Comparison of ENCODE assay signal across 8 mouse cellular contexts in genomic region chr15:4056627-4057026, GRCm38 (mm10). TPM values are rescaled to one million over a fixed set of nuclear protein-coding genes. Genes with fewer than 3 reads are reported as not detected.
DNase-seq lines count a peak whose midpoint lies in the region; ATAC-seq and TF ChIP-seq lines count a peak whose summit lies in the region.

No protein-coding gene starts in this region.

- no peak overlapping the region for H3K27ac ChIP-seq in forebrain, embryonic 11.5 days (ENCODE audit: low read depth, low read length)
- H3K27ac ChIP-seq in forebrain, embryonic 10.5 days: no peak overlapping the region
- no peak overlapping the region for H3K27ac ChIP-seq in midbrain, embryonic 11.5 days (ENCODE audit: low read depth, low read length)
- H3K27ac ChIP-seq in midbrain, embryonic 10.5 days (replicated peaks): no peak overlapping the region
- H3K27ac ChIP-seq in left cerebral cortex, adult 2 months: no peak overlapping the region

- intact Hi-C loops in left cerebral cortex, adult 2 months (cut with DNase I): loop anchor here (2.0 to 5.0 kb wide), 3 partner anchors 321 to 1051 kb away; partner anchors contain the start of genes Card6 and Plcxd3

- no peaks in the 10 kb centered on the region for H3K36me3 ChIP-seq in forebrain, embryonic 11.5 days (ENCODE audit: control insufficient read depth, insufficient read depth, low read length)
- peaks cover 69% of the 10 kb centered on the region for H3K36me3 ChIP-seq in forebrain, embryonic 10.5 days (replicated peaks)
- H3K36me3 ChIP-seq in midbrain, embryonic 11.5 days (ENCODE audit: control insufficient read depth, insufficient read depth, low read length): peaks cover 4% of the 10 kb centered on the region; the same call in 1 of the 2 replicates
- H3K36me3 ChIP-seq in midbrain, embryonic 10.5 days: peaks cover 42% of the 10 kb centered on the region

- H3K9ac ChIP-seq in forebrain, embryonic 11.5 days (ENCODE audit: low read length): no peak overlapping the region
- H3K9ac ChIP-seq in midbrain, embryonic 11.5 days (ENCODE audit: low read length): no peak overlapping the region

- no peaks in the 10 kb centered on the region for H3K27me3 ChIP-seq in forebrain, embryonic 11.5 days (ENCODE audit: control insufficient read depth, insufficient read depth, low read length)
- no peaks in the 10 kb centered on the region for H3K27me3 ChIP-seq in forebrain, embryonic 10.5 days (ENCODE audit: poor library complexity, severe bottlenecking)
- no peaks in the 10 kb centered on the region for H3K27me3 ChIP-seq in midbrain, embryonic 11.5 days (ENCODE audit: control insufficient read depth, insufficient read depth, low read length)
- H3K27me3 ChIP-seq in midbrain, embryonic 10.5 days (ENCODE audit: low read depth, poor library complexity, severe bottlenecking): no peaks in the 10 kb centered on the region

- H3K4me3 ChIP-seq in forebrain, embryonic 11.5 days (ENCODE audit: low read depth, low read length): no peak overlapping the region
- H3K4me3 ChIP-seq in forebrain, embryonic 10.5 days: no peak overlapping the region
- H3K4me3 ChIP-seq in midbrain, embryonic 11.5 days (ENCODE audit: low read depth, low read length): no peak overlapping the region
- no peak overlapping the region for H3K4me3 ChIP-seq in midbrain, embryonic 10.5 days
- no peak overlapping the region for H3K4me3 ChIP-seq in left cerebral cortex, adult 2 months

- no peaks in the 10 kb centered on the region for H3K4me1 ChIP-seq in forebrain, embryonic 11.5 days (replicated peaks; ENCODE audit: control insufficient read depth, insufficient read depth, low read length)
- no peaks in the 10 kb centered on the region for H3K4me1 ChIP-seq in forebrain, embryonic 10.5 days
- no peaks in the 10 kb centered on the region for H3K4me1 ChIP-seq in midbrain, embryonic 11.5 days (ENCODE audit: control insufficient read depth, insufficient read depth, low read length)
- no peaks in the 10 kb centered on the region for H3K4me1 ChIP-seq in midbrain, embryonic 10.5 days

- no peaks in the 10 kb centered on the region for H3K9me3 ChIP-seq in forebrain, embryonic 11.5 days (ENCODE audit: control insufficient read depth, low read length)
- H3K9me3 ChIP-seq in forebrain, embryonic 10.5 days: no peaks in the 10 kb centered on the region
- H3K9me3 ChIP-seq in midbrain, embryonic 11.5 days (ENCODE audit: control insufficient read depth, low read length): no peaks in the 10 kb centered on the region
- H3K9me3 ChIP-seq in midbrain, embryonic 10.5 days (replicated peaks): no peaks in the 10 kb centered on the region

- 28% methylated on average over 5 of the region's 5 CpGs for WGBS in forebrain, embryonic 11.5 days
- 24% methylated on average over 5 of the region's 5 CpGs for WGBS in forebrain, embryonic 10.5 days
- WGBS in midbrain, embryonic 11.5 days: 24% methylated on average over 5 of the region's 5 CpGs
- 30% methylated on average over 5 of the region's 5 CpGs for WGBS in midbrain, embryonic 10.5 days

- DNase-seq in forebrain, embryonic 11.5 days (ENCODE audit: low spot score): no peak
- DNase-seq in forebrain, embryonic 10.5 days (ENCODE audit: extremely low spot score, low spot score): no peak
- DNase-seq in midbrain, embryonic 11.5 days (ENCODE audit: low spot score, missing footprints): peak; percentile 85
- DNase-seq in midbrain, embryonic 10.5 days (ENCODE audit: low spot score): no peak
- peak; percentile 8 for DNase-seq in embryo, embryonic 11.5 days (ENCODE audit: low read depth, low spot score)
- peak in 1 of 2 experiments; percentile 39 for DNase-seq in left cerebral cortex, adult 2 months (ENCODE audit: extremely low spot score in 1 of 2, low spot score in 2 of 2)
- DNase-seq in right cerebral cortex, postnatal 14 days: peak; percentile 33

- 0 out of 2 replicates have a peak, but pooled peaks have one; percentile 33 for ATAC-seq in forebrain, embryonic 11.5 days (replicated peaks; ENCODE audit: low FRiP score)
- peak; percentile 70; the same call in 1 of the 2 replicates for ATAC-seq in midbrain, embryonic 11.5 days (ENCODE audit: low FRiP score)
- no peak for ATAC-seq in megakaryocyte-erythroid progenitor cell, adult 5-6 weeks (replicated peaks; ENCODE audit: low FRiP score, low TSS enrichment, poor library complexity, severe bottlenecking)

- no peak overlapping the region for H3K4me2 ChIP-seq in forebrain, embryonic 11.5 days (ENCODE audit: low read depth, low read length, severe bottlenecking)
- no peak overlapping the region for H3K4me2 ChIP-seq in midbrain, embryonic 11.5 days

- TF ChIP-seq CTCF in left cerebral cortex, adult 2 months (IDR thresholded peaks at IDR 0.05): peak; percentile 63

RNA-seq across cellular contexts. Expression of gene Oxct1, which starts 30.4 kb away (rescaled TPM):
- 188 and 196 TPM in 2 replicates for polyA plus RNA-seq in forebrain, embryonic 11.5 days (2014; fragmentation: Nextera tagmentation; extraction: Ambion mirVana)
- polyA plus RNA-seq in forebrain, embryonic 10.5 days (2016; fragmentation: Nextera tagmentation; extraction: Ambion mirVana): 125 and 128 TPM in 2 replicates
- 190 and 208 TPM in 2 replicates for polyA plus RNA-seq in midbrain, embryonic 11.5 days (2014; fragmentation: Nextera tagmentation; extraction: Ambion mirVana)
- 118 and 140 TPM in 2 replicates for polyA plus RNA-seq in midbrain, embryonic 10.5 days (2016; fragmentation: Nextera tagmentation; extraction: Ambion mirVana)
- 100 to 1,000 TPM; 279 to 316 TPM for total RNA-seq in left cerebral cortex, adult 2 months (2021)
- total RNA-seq in megakaryocyte-erythroid progenitor cell, adult 5-6 weeks (2014; fragmentation: Nextera tagmentation): 51.3 and 65.2 TPM in 2 replicates
- 158 and 217 TPM in 2 replicates for total RNA-seq in megakaryocyte-erythroid progenitor cell, adult 5-6 weeks (2017)

Comparison
In these comparisons a context has a peak if more than half of its experiments do, and no peak if none do; other contexts are left out.
1. DNase-seq: peak in midbrain, embryonic 11.5 days (single experiment), embryo, embryonic 11.5 days (single experiment) and right cerebral cortex, postnatal 14 days (single experiment); none in forebrain, embryonic 11.5 days (single experiment), forebrain, embryonic 10.5 days (single experiment) and midbrain, embryonic 10.5 days (single experiment).